Mouse (Mus musculus): ENCODE measurements around the gene Garem2. TPM values are rescaled to one million over a fixed set of nuclear protein-coding genes. Genes with fewer than 3 reads are reported as not detected.

Gene Garem2
- total and polyA plus RNA-seq, 2 experiments = not detected

DNA sequence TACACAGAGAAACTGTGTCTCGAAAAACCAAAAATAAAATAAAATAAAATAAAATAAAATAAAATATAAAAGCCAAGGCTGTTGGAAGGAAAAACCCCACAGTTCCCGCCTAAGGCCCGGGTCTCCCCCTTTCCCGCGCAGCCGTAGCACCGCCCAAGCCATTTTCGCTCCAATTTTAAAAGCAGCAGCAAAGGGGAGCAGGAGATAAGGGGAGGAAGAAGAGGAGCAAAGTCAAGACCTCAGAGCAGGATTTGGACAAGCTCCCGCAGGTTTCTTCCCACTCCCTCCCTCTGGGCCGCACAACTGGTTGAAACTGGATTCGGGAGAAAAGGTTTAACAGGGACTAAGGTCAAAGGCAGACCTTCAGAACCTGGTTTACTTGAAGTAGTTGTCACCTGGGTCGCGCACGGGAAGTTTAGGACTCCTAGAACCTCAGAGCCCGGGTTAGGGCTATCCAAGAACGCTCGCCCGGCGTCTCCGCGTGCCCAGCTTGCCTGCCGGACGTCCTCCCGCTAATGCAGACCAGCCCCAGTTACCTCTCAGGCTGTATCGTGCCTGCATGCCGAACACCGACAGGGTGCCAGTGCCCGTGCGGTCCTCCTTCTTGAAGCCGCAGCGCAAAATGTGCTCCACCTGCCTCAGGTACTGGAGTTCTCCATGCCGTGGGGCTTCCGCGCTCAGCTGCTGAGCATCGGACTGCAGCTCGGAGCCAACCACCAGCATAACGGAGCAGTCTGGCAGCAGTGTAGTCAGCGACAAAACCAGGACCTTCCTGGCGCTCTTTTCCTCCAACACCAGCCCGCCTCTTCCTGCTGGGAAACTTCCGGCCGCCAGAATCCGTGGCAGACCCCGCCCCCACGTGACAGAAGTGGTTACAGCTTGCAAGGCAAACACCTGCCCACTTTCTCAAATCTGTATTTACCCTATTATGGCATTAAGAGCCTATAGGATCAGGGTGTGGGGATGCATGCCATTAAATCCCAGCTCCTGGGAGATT lies 31.8 kb upstream of the Garem2 start, which contains the start of gene Tyms:
Gene Tyms (minus strand): TSS at position 793 of the 997 bp plus-strand sequence.
- TF ChIP-seq CTCF (IDR thresholded peaks at IDR 0.05; ENCODE audit: low read depth, low read length) (no peak), POLR2A (IDR thresholded peaks at IDR 0.05; ENCODE audit: extremely low read depth, insufficient read depth, low read length) (no peak)

DNA sequence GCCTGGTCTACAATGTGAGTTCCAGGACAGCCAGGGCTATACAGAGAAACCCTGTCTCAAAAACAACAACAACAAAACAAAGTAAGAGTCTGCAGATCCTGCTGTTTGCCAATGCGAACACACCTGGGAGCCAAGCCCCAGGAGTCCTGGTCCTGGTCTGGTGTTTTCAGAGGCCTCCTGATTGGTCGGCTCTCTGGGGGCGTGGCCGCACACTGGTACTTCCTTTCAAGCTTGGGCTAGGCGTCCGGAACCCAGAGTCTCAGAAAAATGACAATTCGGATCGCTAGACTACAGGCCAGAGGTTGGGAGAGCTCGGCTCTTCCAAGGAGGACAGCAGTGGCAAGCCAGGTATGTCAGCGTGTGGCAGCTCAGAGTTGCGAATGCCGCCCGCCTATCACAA lies 12.3 kb upstream of the Garem2 start:
- H3K4me3 ChIP-seq (ENCODE audit: insufficient read depth, low read depth, low read length) = no peak overlapping the region
- TF ChIP-seq CTCF (IDR thresholded peaks at IDR 0.05; ENCODE audit: low read depth, low read length) = no peak
- TF ChIP-seq POLR2A (IDR thresholded peaks at IDR 0.05; ENCODE audit: extremely low read depth, insufficient read depth, low read length) = no peak
- H3K27ac ChIP-seq (replicated peaks; ENCODE audit: insufficient read depth, low read depth, low read length) = no peak overlapping the region
- no peaks in the 10 kb centered on the region for H3K36me3 ChIP-seq (ENCODE audit: control insufficient read depth, insufficient read depth, low read length)
- no peaks in the 10 kb centered on the region for H3K4me1 ChIP-seq (ENCODE audit: control insufficient read depth, insufficient read depth, low read length)
- WGBS = 68% methylated on average over 13 of the region's 13 CpGs
- H3K27me3 ChIP-seq (ENCODE audit: control insufficient read depth, insufficient read depth, low read length) = no peaks in the 10 kb centered on the region
- no peaks in the 10 kb centered on the region for H3K79me2 ChIP-seq (ENCODE audit: control insufficient read depth, insufficient read depth, low read length)
- no peak for DNase-seq (ENCODE audit: extremely low read depth, low read depth, low spot score)
- no peak overlapping the region for H3K9ac ChIP-seq (ENCODE audit: low read depth, low read length)

More for the DNA sequence above, 31.8 kb upstream of the Garem2 start, which contains the start of gene Tyms:
- Histone ChIP-seq H3K4me3 (ENCODE audit: insufficient read depth, low read depth, low read length) (peak within 1 kb of the TSS; percentile 72), H3K4me1 (ENCODE audit: control insufficient read depth, insufficient read depth, low read length) (peaks cover 3% of the 10 kb centered on the region; the same call in 1 of the 2 replicates), H3K79me2 (ENCODE audit: control insufficient read depth, insufficient read depth, low read length) (no peaks in the 10 kb centered on the region), H3K36me3 (ENCODE audit: control insufficient read depth, insufficient read depth, low read length) (peaks cover 8% of the 10 kb centered on the region), H3K9ac (ENCODE audit: low read depth, low read length) (peak within 1 kb of the TSS; percentile 70), H3K27ac (replicated peaks; ENCODE audit: insufficient read depth, low read depth, low read length) (peak within 1 kb of the TSS; percentile 6; the same call in 1 of the 2 replicates), H3K27me3 (ENCODE audit: control insufficient read depth, insufficient read depth, low read length) (no peaks in the 10 kb centered on the region)
- DNase-seq (ENCODE audit: extremely low read depth, low read depth, low spot score) = peak; percentile 73
- WGBS = 1% methylated on average over 45 of the region's 45 CpGs

DNA sequence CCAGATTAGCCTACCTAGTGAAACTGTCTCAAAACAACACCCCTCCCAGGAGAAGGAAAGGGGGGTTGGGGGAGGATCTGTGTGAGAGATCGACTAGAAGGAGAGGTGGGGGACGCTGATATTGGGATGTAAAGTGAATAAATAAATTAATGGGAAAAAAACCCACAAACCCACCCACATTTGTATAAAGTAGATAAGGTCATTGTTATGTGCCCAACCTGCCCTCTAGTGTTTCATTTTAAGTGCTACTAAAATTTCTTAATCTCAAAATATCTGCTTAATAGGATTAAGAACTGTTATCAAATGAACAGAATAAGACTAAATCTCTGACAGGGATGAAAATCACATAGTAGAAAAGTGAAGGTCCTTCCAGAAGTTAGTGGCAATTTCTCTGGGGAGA lies 10.6 kb upstream of the Garem2 start:
- no peak for TF ChIP-seq CTCF (IDR thresholded peaks at IDR 0.05; ENCODE audit: low read depth, low read length)
- TF ChIP-seq POLR2A (IDR thresholded peaks at IDR 0.05; ENCODE audit: extremely low read depth, insufficient read depth, low read length) = no peak
- H3K27me3 ChIP-seq (ENCODE audit: control insufficient read depth, insufficient read depth, low read length) = no peaks in the 10 kb centered on the region
- H3K79me2 ChIP-seq (ENCODE audit: control insufficient read depth, insufficient read depth, low read length) = no peaks in the 10 kb centered on the region
- no peaks in the 10 kb centered on the region for H3K4me1 ChIP-seq (ENCODE audit: control insufficient read depth, insufficient read depth, low read length)
- no peak overlapping the region for H3K9ac ChIP-seq (ENCODE audit: low read depth, low read length)
- DNase-seq (ENCODE audit: extremely low read depth, low read depth, low spot score) = no peak
- no peak overlapping the region for H3K27ac ChIP-seq (replicated peaks; ENCODE audit: insufficient read depth, low read depth, low read length)
- 63% methylated on average over 2 of the region's 2 CpGs for WGBS
- no peaks in the 10 kb centered on the region for H3K36me3 ChIP-seq (ENCODE audit: control insufficient read depth, insufficient read depth, low read length)
- no peak overlapping the region for H3K4me3 ChIP-seq (ENCODE audit: insufficient read depth, low read depth, low read length)

GRCm38 (mm10) chr5:30095731-30096130 lies 9.2 kb upstream of the Garem2 start:
- no peak overlapping the region for H3K27ac ChIP-seq (replicated peaks; ENCODE audit: insufficient read depth, low read depth, low read length)
- WGBS = 72% methylated on average over 6 of the region's 6 CpGs
- H3K36me3 ChIP-seq (ENCODE audit: control insufficient read depth, insufficient read depth, low read length) = no peaks in the 10 kb centered on the region
- TF ChIP-seq POLR2A (IDR thresholded peaks at IDR 0.05; ENCODE audit: extremely low read depth, insufficient read depth, low read length) (no peak), CTCF (IDR thresholded peaks at IDR 0.05; ENCODE audit: low read depth, low read length) (no peak)
- DNase-seq (ENCODE audit: extremely low read depth, low read depth, low spot score) = no peak
- H3K27me3 ChIP-seq (ENCODE audit: control insufficient read depth, insufficient read depth, low read length) = no peaks in the 10 kb centered on the region
- no peaks in the 10 kb centered on the region for H3K79me2 ChIP-seq (ENCODE audit: control insufficient read depth, insufficient read depth, low read length)
- no peaks in the 10 kb centered on the region for H3K4me1 ChIP-seq (ENCODE audit: control insufficient read depth, insufficient read depth, low read length)
- H3K4me3 ChIP-seq (ENCODE audit: insufficient read depth, low read depth, low read length) = no peak overlapping the region
- no peak overlapping the region for H3K9ac ChIP-seq (ENCODE audit: low read depth, low read length)

- no peaks in the 10 kb centered on the region for H3K27me3 ChIP-seq (ENCODE audit: control insufficient read depth, insufficient read depth, low read length)
- no peak overlapping the region for H3K9ac ChIP-seq (ENCODE audit: low read depth, low read length)
- TF ChIP-seq CTCF (IDR thresholded peaks at IDR 0.05; ENCODE audit: low read depth, low read length) = no peak
- no peak for TF ChIP-seq POLR2A (IDR thresholded peaks at IDR 0.05; ENCODE audit: extremely low read depth, insufficient read depth, low read length)
- no peaks in the 10 kb centered on the region for H3K4me1 ChIP-seq (ENCODE audit: control insufficient read depth, insufficient read depth, low read length)
- WGBS = 85% methylated on average over 1 of the region's 1 CpGs
- H3K4me3 ChIP-seq (ENCODE audit: insufficient read depth, low read depth, low read length) = no peak overlapping the region
- no peaks in the 10 kb centered on the region for H3K79me2 ChIP-seq (ENCODE audit: control insufficient read depth, insufficient read depth, low read length)
- no peaks in the 10 kb centered on the region for H3K36me3 ChIP-seq (ENCODE audit: control insufficient read depth, insufficient read depth, low read length)
- no peak for DNase-seq (ENCODE audit: extremely low read depth, low read depth, low spot score)
- no peak overlapping the region for H3K27ac ChIP-seq (replicated peaks; ENCODE audit: insufficient read depth, low read depth, low read length)
Observed at GRCm38 (mm10) chr5:30098260-30098659, 6.7 kb upstream of the Garem2 start.
